Mouse (Mus musculus) heart, embryonic 16.5 days (tissue): ENCODE measurements around the gene Coro2a. TPM values are rescaled to one million over a fixed set of nuclear protein-coding genes. Genes with fewer than 3 reads are reported as not detected.

Experiments
- polyA plus RNA-seq: library from polyadenylated mRNA; unstranded; fragments of >200 nt; fragmentation: Nextera tagmentation; extraction: Ambion mirVana; gene quantifications from 2 replicates; pipeline ENCODE4 v1.2.1, GENCODE M21; 2015

The Coro2a gene
- polyA plus RNA-seq, 1 experiment from 2014 or later, result 7.1 TPM

Other genes with a start within 250 kb of the Coro2a start
- gene Trmo, start 212.8 kb downstream of the Coro2a start, polyA plus RNA-seq, result 8.6 and 11.1 TPM in 2 replicates
- gene Hemgn, start 188.7 kb downstream of the Coro2a start, polyA plus RNA-seq, result 1.1 and 1.8 TPM in 2 replicates
- gene Anp32b, start 151.3 kb downstream of the Coro2a start, polyA plus RNA-seq, result 149 and 156 TPM in 2 replicates
- 52.1 and 62.3 TPM in 2 replicates for gene Nans, start 113.0 kb downstream of the Coro2a start, polyA plus RNA-seq
- gene Trim14, start 66.1 kb downstream of the Coro2a start, polyA plus RNA-seq, result 1.9 and 4.7 TPM in 2 replicates
- 0.80 and 1.1 TPM in 2 replicates for gene Tbc1d2, start 48.0 kb upstream of the Coro2a start, polyA plus RNA-seq